Mouse (Mus musculus) CH12.LX (cell line): ENCODE measurements at regions not wholly inside any gene's neighbourhood (a gene's known extent, or its start where the extent isn't known, plus 50 kb on each side); places are given as distances from the start of the nearest gene placed in this dataset.
A peak's percentile ranks its signal among the peaks of the same experiment; 100 is the strongest.

Experiments used
- DNase-seq: peaks from one replicate; pipeline ENCODE4 v3.0.0-alpha.2; 2013; ENCODE audit errors: extremely low read depth
- H3K27ac ChIP-seq: 2 replicates; pipeline ENCODE4 v1.5.1; 2012; ENCODE audit warnings: low read depth, mild to moderate bottlenecking, control low read depth, moderate library complexity; ENCODE audit not compliant: insufficient read depth
- H3K27me3 ChIP-seq: replicated peaks from 2 replicates; pipeline ENCODE3; 2012; ENCODE audit warnings: inconsistent platforms
- H3K36me3 ChIP-seq, 2 experiments: replicated peaks in 1 of 2; 2 replicates each; pipeline versions ENCODE3 to v1.6.1; 2012; ENCODE audit warnings: inconsistent platforms in 1 of 2, low read length in 1 of 2, mild to moderate bottlenecking in 1 of 2, mixed read lengths in 1 of 2, moderate library complexity in 1 of 2; ENCODE audit not compliant: control insufficient read depth in 1 of 2, insufficient read depth in 1 of 2
- H3K4me1 ChIP-seq, 2 experiments: 2 replicates each; pipeline ENCODE4 v1.6.1; 2012; ENCODE audit warnings: inconsistent platforms in 1 of 2, moderate library complexity in 1 of 2; ENCODE audit not compliant: insufficient read depth in 2 of 2, control insufficient read depth in 1 of 2
- H3K4me2 ChIP-seq: 2 replicates; pipeline ENCODE4 v1.6.1; 2012; ENCODE audit warnings: low read depth, mild to moderate bottlenecking, control low read depth; ENCODE audit not compliant: poor library complexity, insufficient read depth, severe bottlenecking
- H3K4me3 ChIP-seq, 3 experiments: fragments of 150-350 bp in 1 of 3; sonication (generic) in 1 of 3; replicated peaks in 1 of 3; 2 replicates each; pipeline versions ENCODE3 to v1.5.1; 2011 to 2012; ENCODE audit warnings: low read depth in 2 of 3, low read length in 2 of 3, mild to moderate bottlenecking in 2 of 3, moderate library complexity in 2 of 3, control low read depth in 1 of 3, improper control_type of control experiment in 1 of 3, inconsistent platforms in 1 of 3, mixed read lengths in 1 of 3; ENCODE audit not compliant: poor library complexity in 1 of 3
- H3K79me2 ChIP-seq: replicated peaks from 2 replicates; pipeline ENCODE4 v1.6.1; 2012; ENCODE audit warnings: mild to moderate bottlenecking, moderate library complexity; ENCODE audit not compliant: control insufficient read depth, poor library complexity, insufficient read depth, severe bottlenecking; ENCODE audit errors: extremely low read depth
- H3K9ac ChIP-seq: 2 replicates; pipeline ENCODE4 v1.6.1; 2012; ENCODE audit warnings: low read depth, mild to moderate bottlenecking, control low read depth, moderate library complexity; ENCODE audit not compliant: insufficient read depth
- H3K9me3 ChIP-seq: replicated peaks from 2 replicates; pipeline ENCODE3; 2012; ENCODE audit warnings: low read length, inconsistent platforms, mixed read lengths
- BHLHE40 ChIP-seq: IDR thresholded peaks from 2 replicates; pipeline ENCODE4 v1.6.1; 2011; ENCODE audit warnings: mild to moderate bottlenecking, low read depth, low read length, improper control_type of control experiment
- CHD2 ChIP-seq: IDR thresholded peaks from 2 replicates; pipeline ENCODE4 v1.6.1; 2011; ENCODE audit warnings: low read length, improper control_type of control experiment
- CTCF ChIP-seq, 2 experiments: IDR thresholded peaks in 1 of 2; conservative IDR thresholded peaks in 1 of 2; 2 replicates each; pipeline ENCODE4 v1.5.1; 2011 to 2012; ENCODE audit warnings: low read depth in 2 of 2, low read length in 2 of 2, improper control_type of control experiment in 1 of 2, inconsistent platforms in 1 of 2, mild to moderate bottlenecking in 1 of 2, moderate library complexity in 1 of 2
- E2F4 ChIP-seq: IDR thresholded peaks from 2 replicates; pipeline ENCODE4 v1.6.1; 2011; ENCODE audit warnings: low read depth, low read length, improper control_type of control experiment; ENCODE audit not compliant: insufficient replicate concordance
- ELF1 ChIP-seq: IDR thresholded peaks from 2 replicates; pipeline ENCODE4 v1.6.1; 2014; ENCODE audit warnings: low read depth, mild to moderate bottlenecking, inconsistent platforms, low read length, improper control_type of control experiment
- EP300 ChIP-seq: IDR thresholded peaks from 2 replicates; pipeline ENCODE4 v1.6.1; 2011; ENCODE audit warnings: low read length, improper control_type of control experiment
- ETS1 ChIP-seq: conservative IDR thresholded peaks from 2 replicates; pipeline ENCODE4 v1.6.1; 2012; ENCODE audit warnings: low read depth, mild to moderate bottlenecking, inconsistent platforms, low read length, improper control_type of control experiment, moderate library complexity
- HCFC1 ChIP-seq: IDR thresholded peaks from 2 replicates; pipeline ENCODE4 v1.6.1; 2012; ENCODE audit warnings: low read depth, mild to moderate bottlenecking, inconsistent platforms, low read length, improper control_type of control experiment
- JUN ChIP-seq: IDR thresholded peaks from 2 replicates; pipeline ENCODE4 v1.6.1; 2011; ENCODE audit warnings: low read depth, mild to moderate bottlenecking, low read length, improper control_type of control experiment, moderate library complexity; ENCODE audit not compliant: insufficient read depth
- MAFK ChIP-seq: IDR thresholded peaks from 2 replicates; pipeline ENCODE4 v1.6.1; 2011; ENCODE audit warnings: low read length, improper control_type of control experiment; ENCODE audit not compliant: insufficient replicate concordance
- MAX ChIP-seq: IDR thresholded peaks from 2 replicates; pipeline ENCODE4 v1.6.1; 2011; ENCODE audit warnings: low read length, improper control_type of control experiment
- POLR2AphosphoS2 ChIP-seq: IDR thresholded peaks from 2 replicates; pipeline ENCODE4 v1.6.1; 2011; ENCODE audit warnings: low read depth, low read length, improper control_type of control experiment
- SIN3A ChIP-seq: IDR thresholded peaks from 2 replicates; pipeline ENCODE4 v1.6.1; 2012; ENCODE audit warnings: low read length, improper control_type of control experiment, inconsistent platforms
- SMC3 ChIP-seq: IDR thresholded peaks from 2 replicates; pipeline ENCODE4 v1.6.1; 2011; ENCODE audit warnings: low read depth, low read length, improper control_type of control experiment
- TBP ChIP-seq: conservative IDR thresholded peaks from 2 replicates; pipeline ENCODE4 v1.6.1; 2011; ENCODE audit warnings: low read depth, low read length, improper control_type of control experiment
- UBTF ChIP-seq: IDR thresholded peaks from 2 replicates; pipeline ENCODE4 v1.6.1; 2012; ENCODE audit warnings: low read depth, mild to moderate bottlenecking, inconsistent platforms, low read length, improper control_type of control experiment, moderate library complexity
- USF1 ChIP-seq: IDR thresholded peaks from 2 replicates; pipeline ENCODE4 v1.6.1; 2014; ENCODE audit warnings: low read depth, mild to moderate bottlenecking, inconsistent platforms, low read length, improper control_type of control experiment
- USF2 ChIP-seq: conservative IDR thresholded peaks from 2 replicates; pipeline ENCODE4 v1.6.1; 2011; ENCODE audit warnings: low read depth, low read length, improper control_type of control experiment
- ZC3H11A ChIP-seq: IDR thresholded peaks from 2 replicates; pipeline ENCODE4 v1.6.1; 2012; ENCODE audit warnings: low read depth, mild to moderate bottlenecking, inconsistent platforms, low read length, improper control_type of control experiment
- ZMIZ1 ChIP-seq: IDR thresholded peaks from 2 replicates; pipeline ENCODE4 v1.6.1; 2012; ENCODE audit warnings: low read depth, mild to moderate bottlenecking, inconsistent platforms, low read length, improper control_type of control experiment
- dilution Hi-C: fragments of 300-500 bp; cut with MboI; formaldehyde crosslinking; loops from 2 replicates; pipeline ENCODE4 v1.14.3; 2020; ENCODE audit warnings: low sequenced_read_pairs; ENCODE audit not compliant: extremely low pct_unique_long_range_greater_than_20kb, extremely low pct_ligation_motif_present
- in situ Hi-C: fragments of 300-500 bp; cut with MboI; formaldehyde crosslinking; loops from 3 replicates; pipeline ENCODE4 v1.14.3; 2019; ENCODE audit warnings: low sequenced_read_pairs, low pct_ligation_motif_present, low pct_unique_long_range_greater_than_20kb, mixed read lengths

DNA sequence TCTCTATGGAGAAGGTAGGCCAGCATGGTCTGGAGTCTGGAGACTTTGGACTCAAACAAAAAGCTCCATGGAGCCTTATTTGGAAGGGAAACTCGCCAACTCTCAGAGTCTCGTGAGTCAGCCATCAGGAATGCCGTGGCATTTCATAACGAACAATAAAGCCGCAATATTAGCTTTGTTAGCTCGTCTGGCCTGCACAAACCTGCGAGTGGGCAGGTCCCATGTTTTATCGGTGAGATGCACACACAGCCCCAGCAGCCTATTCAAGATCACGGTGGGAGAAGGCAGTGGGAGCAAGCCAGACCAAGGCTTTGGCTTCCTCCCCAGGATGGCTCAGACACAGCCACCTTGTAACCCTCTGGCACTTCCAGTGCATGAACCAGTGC lies 84.4 kb downstream of the Gm11733 start:
- Histone ChIP-seq H3K4me1 (peaks cover 8 to 23% of the 10 kb centered on the region in 2 experiments), H3K9ac (no peak overlapping the region), H3K4me3 (no peak overlapping the region), H3K36me3 (no peaks in the 10 kb centered on the region), H3K9me3 (peaks cover 7% of the 10 kb centered on the region), H3K27ac (no peak overlapping the region), H3K27me3 (no peaks in the 10 kb centered on the region), H3K4me2 (no peak overlapping the region), H3K79me2 (no peaks in the 10 kb centered on the region)
- dilution Hi-C loops (no loop called here), in situ Hi-C loops (no loop called here)
- no peak for TF ChIP-seq TBP
- TF ChIP-seq SMC3: no peak
- TF ChIP-seq UBTF: no peak
- TF ChIP-seq ZC3H11A: no peak
- no peak for TF ChIP-seq USF1
- TF ChIP-seq EP300: no peak
- no peak for TF ChIP-seq ZMIZ1
- TF ChIP-seq SIN3A: no peak
- TF ChIP-seq USF2: no peak
- no peak for TF ChIP-seq HCFC1
- no peak for TF ChIP-seq CTCF (conservative IDR thresholded peaks at IDR 0.05 in 1 of 2, IDR thresholded peaks at IDR 0.05 in 1 of 2; ENCODE audit: low read depth in 2 of 2, low read length in 2 of 2)
- DNase-seq: no peak

GRCm38 (mm10) chr11:117569566-117570101 lies 84.5 kb upstream of the Tnrc6c start:
- Histone ChIP-seq H3K4me1 (peaks cover 8 to 31% of the 10 kb centered on the region in 2 experiments), H3K4me2 (no peak overlapping the region), H3K36me3 (no peaks in the 10 kb centered on the region), H3K27me3 (no peaks in the 10 kb centered on the region)
- in situ Hi-C loops: no loop called here
- 0 out of 2 replicates have a peak, but pooled peaks have one; percentile 34 for TF ChIP-seq ELF1
- TF ChIP-seq POLR2AphosphoS2: no peak
- TF ChIP-seq CHD2: no peak
- no peak for TF ChIP-seq E2F4
- TF ChIP-seq SIN3A: no peak
- peak; percentile 32; the same call in 1 of the 2 replicates for TF ChIP-seq ETS1
- TF ChIP-seq BHLHE40: peak; percentile 77
- no peak for TF ChIP-seq JUN
- TF ChIP-seq MAX: peak; percentile 68; the same call in 1 of the 2 replicates
- no peak for TF ChIP-seq MAFK
- TF ChIP-seq, all 38 proteins: peak for 4
- Histone ChIP-seq H3K9me3 (peaks cover 7% of the 10 kb centered on the region), H3K9ac (no peak overlapping the region), H3K4me3 (no peak overlapping the region), H3K27ac (no peak overlapping the region), H3K79me2 (no peaks in the 10 kb centered on the region)
- dilution Hi-C loops: no loop called here
- DNase-seq: peak; percentile 60
